ENCODE assay signal across 7 mouse cellular contexts in genomic region chr1:136007211-136008158, GRCm38 (mm10). TPM values are rescaled to one million over a fixed set of nuclear protein-coding genes. Genes with fewer than 3 reads are reported as not detected.
DNase-seq lines count a peak whose midpoint lies in the region; ATAC-seq lines count a peak whose summit lies in the region.

Tmem9 (plus strand) TSS chr1:136008150.

- peak; percentile 87 to 96 for DNase-seq in adrenal gland, adult (ENCODE audit: inconsistent age in 2 of 2, low spot score in 1 of 2)
- DNase-seq in embryo, embryonic 11.5 days (ENCODE audit: low read depth, low spot score): peak; percentile 65
- DNase-seq in gastrocnemius, postnatal 25 days: peak; percentile 89
- peak; percentile 40 to 61 for DNase-seq in left cerebral cortex, postnatal 25 days (ENCODE audit: low spot score in 2 of 2)
- peak; percentile 82 for DNase-seq in mesoderm, embryonic 11.5 days (ENCODE audit: low read depth, low spot score)
- DNase-seq in skeletal muscle tissue, adult 2 months (ENCODE audit: low read depth, low spot score): peak; percentile 89

- intact Hi-C loops in left cerebral cortex, postnatal 25 days (cut with DNase I): loop anchor here (5.0 kb wide), 1 partner anchor 50 kb away; no protein-coding TSS in a partner anchor

- peak; percentile 52 for ATAC-seq in inflammation-experienced regulatory T-cells, adult 6 months

RNA-seq across cellular contexts. Expression of gene Tmem9, which starts in this region (rescaled TPM):
- total RNA-seq in gastrocnemius, postnatal 25 days (2021): 1 to 10 TPM; 5.8 to 7.0 TPM
- 10 to 100 TPM; 20.7 to 39.2 (median 32.3) TPM for polyA plus RNA-seq in inflammation-experienced regulatory T-cells, adult 6 months (2017; shearing (Covaris generic))
- 10 to 100 TPM; 63.3 to 65.0 TPM for total RNA-seq in left cerebral cortex, postnatal 25 days (2021)

Comparison
In these comparisons a context has a peak if more than half of its experiments do, and no peak if none do; other contexts are left out.
1. Peak in every context shown above with its lines: DNase-seq and ATAC-seq.
2. RNA of gene Tmem9 (total RNA-seq): 63.3 to 65.0 TPM in left cerebral cortex, postnatal 25 days; 5.8 to 7.0 TPM in gastrocnemius, postnatal 25 days; every median in the first group is over 4 times any median in the second.